Mouse (Mus musculus): ENCODE results near the gene Hoxd9.

The Hoxd9 gene

DNA sequence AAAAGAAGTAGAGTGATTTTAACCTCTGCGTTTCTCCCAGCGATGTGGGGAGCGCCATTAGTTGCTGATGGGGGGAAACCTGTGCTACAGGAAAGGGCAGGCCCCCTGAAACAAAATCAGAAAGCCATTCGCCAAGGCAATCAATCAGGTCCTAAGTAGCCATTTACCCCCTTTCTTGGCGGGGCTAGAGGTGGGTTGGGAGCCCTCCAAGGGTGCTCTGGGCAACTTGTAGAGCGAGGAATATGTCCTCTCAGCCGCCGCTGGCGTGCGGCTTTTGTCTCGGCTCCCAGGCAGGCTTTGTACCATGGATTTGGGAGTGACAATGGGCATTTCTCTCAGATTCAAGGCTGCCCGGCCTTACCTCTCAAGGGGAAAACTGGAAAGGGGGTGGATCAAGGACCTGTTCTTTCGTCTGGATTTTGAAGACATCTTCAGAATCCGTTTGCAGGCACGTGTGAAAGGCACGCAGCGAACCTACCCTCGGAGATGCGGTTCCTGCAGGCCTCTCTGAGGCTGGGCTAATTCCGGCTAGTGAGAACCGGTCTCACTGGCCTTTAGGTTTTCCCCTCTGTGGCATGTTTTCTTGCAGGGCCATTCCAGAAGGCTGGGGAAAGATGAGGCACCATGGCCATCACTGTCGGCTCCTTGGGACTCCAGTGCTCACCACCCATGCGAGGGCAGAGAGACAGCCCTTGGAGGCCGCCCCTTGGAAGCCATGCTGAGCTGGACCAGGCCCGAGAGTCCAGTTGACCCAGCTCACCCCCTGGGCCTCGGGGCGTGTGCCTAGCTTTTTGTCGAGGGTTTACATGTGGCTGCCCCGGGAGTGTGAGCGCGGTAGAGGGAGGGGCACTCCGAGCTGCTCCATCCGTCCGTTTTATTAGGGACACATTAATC is 838 bp upstream of the Hoxd9 start:
- DNase-seq (ENCODE audit: low read depth, low spot score): no peak

DNA sequence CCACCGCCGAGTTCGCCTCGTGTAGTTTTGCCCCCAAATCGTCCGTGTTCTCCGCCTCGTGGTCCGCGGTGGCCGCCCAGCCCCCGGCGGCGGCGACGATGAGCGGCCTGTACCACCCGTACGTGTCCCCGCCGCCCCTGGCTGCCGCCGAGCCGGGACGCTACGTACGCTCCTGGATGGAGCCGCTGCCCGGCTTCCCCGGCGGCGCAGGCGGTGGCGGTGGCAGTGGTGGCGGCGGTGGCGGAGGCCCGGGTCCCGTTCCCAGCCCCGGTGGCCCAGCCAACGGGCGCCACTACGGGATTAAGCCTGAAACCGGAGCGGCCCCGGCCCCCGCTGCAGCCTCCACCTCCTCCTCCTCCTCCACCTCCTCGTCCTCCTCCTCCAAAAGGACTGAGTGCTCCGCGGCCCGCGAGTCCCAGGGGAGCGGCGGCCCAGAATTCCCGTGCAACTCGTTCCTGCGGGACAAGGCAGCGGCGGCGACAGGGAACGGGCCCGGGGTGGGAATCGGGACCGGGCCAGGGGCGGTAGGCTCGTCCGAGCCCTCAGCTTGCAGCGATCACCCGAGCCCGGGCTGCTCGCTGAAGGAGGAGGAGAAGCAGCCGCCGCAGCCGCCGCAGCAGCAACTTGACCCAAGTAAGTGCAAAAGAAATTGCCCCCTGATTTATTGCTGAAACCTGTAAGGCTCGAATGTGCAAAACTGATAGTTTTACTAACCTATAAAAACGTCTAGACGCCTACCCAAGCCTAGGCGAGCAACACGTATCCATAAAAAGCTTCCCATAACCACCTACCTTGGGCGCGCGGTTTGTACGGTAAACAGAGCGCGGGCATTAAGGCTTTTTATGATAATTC is 900 bp downstream of the Hoxd9 start:
- no peak for DNase-seq (ENCODE audit: low read depth, low spot score)

DNA sequence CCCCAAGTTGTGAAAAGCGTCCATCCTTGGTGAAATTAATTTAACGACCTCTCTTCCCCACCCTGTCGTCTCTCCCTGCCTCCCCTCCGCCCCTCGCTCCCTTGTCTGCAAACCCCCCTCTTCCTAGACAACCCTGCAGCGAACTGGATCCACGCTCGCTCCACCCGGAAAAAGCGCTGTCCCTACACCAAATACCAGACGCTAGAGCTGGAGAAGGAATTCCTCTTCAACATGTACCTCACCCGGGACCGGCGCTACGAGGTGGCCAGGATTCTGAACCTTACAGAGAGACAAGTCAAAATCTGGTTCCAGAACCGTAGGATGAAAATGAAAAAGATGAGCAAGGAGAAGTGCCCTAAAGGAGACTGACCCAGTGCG is 1.5 kb downstream of the Hoxd9 start:
- no peak for DNase-seq (ENCODE audit: low read depth, low spot score)

GRCm38 (mm10) chr2:74699664-74700545 is 2.4 kb downstream of the Hoxd9 start:
- DNase-seq (ENCODE audit: low read depth, low spot score): no peak

DNA sequence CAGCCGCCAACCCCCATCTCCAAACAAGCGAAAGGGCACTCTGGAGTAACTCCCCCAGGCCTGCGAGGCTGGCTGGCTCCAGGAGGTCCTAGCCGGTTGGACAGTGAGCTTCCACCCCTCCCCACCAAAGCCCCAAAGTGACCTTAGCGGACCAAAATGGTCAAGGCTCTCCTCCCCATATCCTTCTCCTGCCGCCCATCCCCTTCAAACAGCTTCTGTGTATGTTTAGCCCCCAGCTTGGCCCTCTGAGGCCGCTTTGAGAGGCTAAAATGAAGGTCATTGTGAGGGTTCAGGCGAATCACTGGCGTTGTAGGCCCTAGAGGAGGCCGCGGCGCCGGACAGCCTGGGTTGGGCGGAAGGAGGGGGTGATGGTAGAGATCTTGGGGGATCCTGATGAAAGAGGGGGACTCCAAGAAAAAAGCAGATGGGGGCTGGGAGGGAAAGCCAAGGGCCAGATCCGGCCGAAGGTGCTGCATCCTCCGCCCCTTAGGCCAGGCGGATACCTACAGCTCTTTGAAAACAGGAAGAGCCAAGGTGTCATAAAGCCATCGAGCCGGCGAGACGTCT is 3.1 kb downstream of the Hoxd9 start:
- no peak for DNase-seq (ENCODE audit: low read depth, low spot score)

- no peak for DNase-seq (ENCODE audit: low read depth, low spot score)
Observed at GRCm38 (mm10) chr2:74701949-74702819, 4.7 kb downstream of the Hoxd9 start.

GRCm38 (mm10) chr2:74702820-74703219 is 5.3 kb downstream of the Hoxd9 start:
- no peak for DNase-seq (ENCODE audit: low read depth, low spot score)

GRCm38 (mm10) chr2:74703317-74703716 is 5.8 kb downstream of the Hoxd9 start:
- no peak for DNase-seq (ENCODE audit: low read depth, low spot score)

GRCm38 (mm10) chr2:74703720-74704392 is 6.3 kb downstream of the Hoxd9 start:
- DNase-seq (ENCODE audit: low read depth, low spot score): no peak

DNA sequence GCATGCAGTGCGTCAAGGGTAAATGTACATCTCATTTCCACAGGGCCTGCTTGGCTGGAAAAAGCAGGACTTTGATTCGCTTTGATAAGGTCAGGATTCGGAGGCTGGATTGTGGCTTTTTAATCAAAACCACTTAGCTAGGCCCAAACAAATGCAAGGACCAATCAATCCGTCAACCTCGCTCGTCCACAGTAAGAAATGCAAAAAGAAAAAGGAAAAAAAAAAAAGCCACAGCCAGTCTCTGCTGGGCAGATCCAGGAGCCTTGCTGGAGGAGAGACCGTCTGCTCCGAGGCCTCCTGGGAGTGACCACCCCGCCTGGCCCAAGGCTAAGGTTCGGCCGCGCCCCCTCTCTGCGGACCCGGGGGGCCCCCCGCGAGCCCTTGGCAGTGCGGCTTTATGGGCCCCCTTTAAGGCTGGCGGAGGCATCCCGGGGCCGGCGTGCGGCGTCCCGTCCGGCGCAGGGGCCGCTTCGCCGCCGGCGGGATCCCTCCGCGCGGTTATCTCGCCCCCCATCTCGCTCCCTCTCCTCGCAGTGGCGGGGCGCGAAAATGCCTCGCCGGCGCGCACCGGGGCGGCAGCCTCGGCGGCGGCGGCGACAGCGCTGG is 7.0 kb downstream of the Hoxd9 start, which contains the start of gene Hoxd8:
TSS of gene Hoxd8 (plus strand) at position 223 of the 606 bp plus-strand sequence.
- DNase-seq (ENCODE audit: low read depth, low spot score): peak; percentile 53

DNA sequence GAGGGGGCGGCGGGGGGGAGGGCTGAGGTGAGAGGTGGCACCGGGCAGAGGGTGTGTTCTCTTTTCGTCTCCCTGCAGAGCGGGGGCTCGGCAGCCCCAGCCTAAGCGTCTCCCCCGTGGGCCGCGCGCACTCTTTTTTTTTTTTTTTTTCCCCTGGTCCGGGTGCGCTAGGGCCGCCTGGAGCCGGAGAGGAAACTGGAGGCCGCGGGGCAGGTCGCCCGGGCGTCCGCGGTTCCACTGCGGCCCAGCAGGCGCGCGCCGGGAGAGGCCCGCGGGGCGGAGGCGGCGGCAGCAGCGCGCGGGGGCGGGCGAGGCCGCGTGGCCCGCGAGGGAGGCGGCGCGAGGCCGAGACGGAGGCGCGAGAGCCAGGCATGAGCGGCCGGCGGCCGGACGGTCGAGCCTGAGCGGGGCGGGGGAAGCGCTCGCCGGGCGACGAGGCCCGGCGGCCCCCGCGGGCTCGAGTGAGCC is 7.5 kb downstream of the Hoxd9 start:
- no peak for DNase-seq (ENCODE audit: low read depth, low spot score)

- no peak for DNase-seq (ENCODE audit: low read depth, low spot score)
Observed at GRCm38 (mm10) chr2:74705467-74706089, 8.1 kb downstream of the Hoxd9 start.

DNA sequence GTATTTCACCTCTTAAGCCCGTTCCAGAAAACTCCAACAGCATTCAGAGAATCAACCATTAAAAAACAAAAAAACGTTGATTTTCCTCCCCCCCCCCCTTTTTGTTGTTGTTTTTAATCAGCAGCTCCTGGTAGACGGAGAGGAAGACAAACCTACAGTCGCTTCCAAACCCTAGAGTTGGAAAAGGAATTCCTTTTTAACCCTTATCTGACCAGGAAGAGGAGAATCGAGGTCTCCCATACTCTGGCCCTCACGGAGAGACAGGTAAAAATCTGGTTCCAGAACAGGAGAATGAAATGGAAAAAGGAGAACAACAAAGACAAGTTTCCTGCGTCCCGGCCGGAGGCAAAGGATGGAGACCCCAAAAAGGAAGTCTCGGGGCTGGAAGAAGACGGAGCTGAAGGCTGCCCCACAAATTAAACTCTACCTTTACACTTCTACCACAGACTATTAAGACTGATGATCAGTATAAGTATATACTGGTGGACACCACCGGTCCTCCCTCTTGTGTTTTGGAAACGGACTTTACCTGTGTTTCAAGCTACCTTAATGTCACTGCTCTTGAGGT is 8.9 kb downstream of the Hoxd9 start:
- DNase-seq (ENCODE audit: low read depth, low spot score): no peak

DNA sequence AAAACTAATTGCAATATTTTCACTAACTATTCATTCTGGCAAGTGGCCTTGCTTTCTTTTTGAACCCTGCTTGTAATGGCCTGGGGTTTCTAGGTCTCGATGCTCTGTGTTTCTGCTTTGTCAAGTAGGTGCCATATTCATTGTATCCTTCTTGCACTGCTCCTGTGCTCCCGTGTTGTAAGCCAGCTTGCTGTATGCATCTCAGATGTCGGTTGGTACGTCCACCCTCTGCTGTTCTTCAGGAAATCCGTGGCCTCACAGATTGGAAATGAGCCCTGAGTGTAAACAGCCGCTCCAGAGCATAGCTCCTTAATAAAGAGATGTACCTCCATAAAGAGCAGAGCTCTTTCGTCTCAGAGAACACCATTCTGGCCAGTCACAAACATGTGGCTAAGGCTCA is 10.1 kb downstream of the Hoxd9 start:
- no peak for DNase-seq (ENCODE audit: low read depth, low spot score)

DNA sequence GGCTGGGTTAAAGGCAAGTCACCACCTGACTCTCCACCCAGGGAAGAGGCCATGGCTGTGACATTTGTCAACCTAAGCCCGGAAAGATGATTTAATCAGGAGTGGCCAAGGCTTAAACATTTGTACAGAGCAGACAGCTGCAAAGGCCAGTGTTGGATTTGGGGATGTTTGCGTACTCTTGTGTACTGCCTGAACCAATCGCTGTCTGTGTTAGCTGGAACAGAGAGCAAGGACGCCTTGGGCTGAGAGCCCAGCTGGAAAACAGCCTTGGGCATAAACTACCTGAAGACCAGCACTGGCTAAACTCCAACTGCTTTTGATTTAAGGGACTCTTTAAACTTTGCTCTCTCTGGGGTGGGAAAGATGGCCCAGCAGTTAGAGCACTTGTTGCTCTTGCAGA is 11.1 kb downstream of the Hoxd9 start:
- no peak for DNase-seq (ENCODE audit: low read depth, low spot score)

- DNase-seq (ENCODE audit: low read depth, low spot score): no peak
Observed at GRCm38 (mm10) chr2:74709465-74710419, 12.2 kb downstream of the Hoxd9 start.

GRCm38 (mm10) chr2:74710929-74711543 is 13.5 kb downstream of the Hoxd9 start:
- DNase-seq (ENCODE audit: low read depth, low spot score): no peak

Data from skeletal muscle tissue, adult 2 months (tissue).